Mouse (Mus musculus) forebrain, postnatal 0 days (tissue): ENCODE data around the gene Endou. TPM values are rescaled to one million over a fixed set of nuclear protein-coding genes. Genes with fewer than 3 reads are reported as not detected.
A peak's percentile ranks its signal among the peaks of the same experiment; 100 is the strongest.

Source experiments
- ATAC-seq: fragments of 200-750 bp; cut with Nextera tagmentation; 2 replicates; pipeline ENCODE4 v1.8.0; 2017; ENCODE audit warnings: mild to moderate bottlenecking, moderate library complexity
- DNase-seq: peaks from one replicate; pipeline ENCODE4 v3.0.0-alpha.2; 2015
- H3K27ac ChIP-seq: fragments of 300-500 bp; sonication (generic); 2 replicates; pipeline ENCODE4 v1.5.1; 2014; ENCODE audit warnings: low read depth, mild to moderate bottlenecking, antibody characterized with exemption, low read length, moderate library complexity, mixed read lengths
- H3K27me3 ChIP-seq: fragments of 300-500 bp; sonication (generic); 2 replicates; pipeline ENCODE4 v1.6.1; 2014; ENCODE audit warnings: mild to moderate bottlenecking, low read length, mixed read lengths; ENCODE audit not compliant: insufficient read depth
- H3K36me3 ChIP-seq: fragments of 300-500 bp; sonication (generic); 2 replicates; pipeline ENCODE4 v1.6.1; 2014; ENCODE audit warnings: mild to moderate bottlenecking, moderate library complexity; ENCODE audit not compliant: insufficient read depth
- H3K4me1 ChIP-seq: fragments of 300-500 bp; sonication (generic); 2 replicates; pipeline ENCODE4 v1.6.1; 2014; ENCODE audit warnings: antibody characterized with exemption; ENCODE audit not compliant: insufficient read depth
- H3K4me2 ChIP-seq: fragments of 300-500 bp; sonication (generic); 2 replicates; pipeline ENCODE4 v1.6.1; 2014; ENCODE audit warnings: low read depth, mild to moderate bottlenecking, moderate library complexity
- H3K4me3 ChIP-seq: fragments of 300-500 bp; sonication (generic); 2 replicates; pipeline ENCODE4 v1.5.1; 2014; ENCODE audit warnings: low read depth, low read length, mixed read lengths
- H3K9ac ChIP-seq: fragments of 300-500 bp; sonication (generic); 2 replicates; pipeline ENCODE4 v1.6.1; 2014; ENCODE audit warnings: mild to moderate bottlenecking
- H3K9me3 ChIP-seq: fragments of 300-500 bp; sonication (generic); 2 replicates; pipeline ENCODE4 v1.6.1; 2016; ENCODE audit warnings: low read length
- CTCF ChIP-seq: sonication (generic); IDR thresholded peaks from 2 replicates; pipeline ENCODE4 v1.5.1; 2016; ENCODE audit warnings: antibody characterized with exemption, control low read depth, low read depth
- WGBS: fragments of 180-500 bp; shearing (Covaris S2); extraction: QIAGEN DNeasy Blood & Tissue Kit; methylation state at CpG from one replicate; pipeline ENCODE4 v1.1.7; 2014; 5-methylcytosine and 5-hydroxymethylcytosine counted together
- polyA plus RNA-seq: library from polyadenylated mRNA; unstranded; fragments of >200 nt; fragmentation: Nextera tagmentation; extraction: Ambion mirVana; gene quantifications from 2 replicates; pipeline ENCODE4 v1.2.1, GENCODE M21; 2015
- total RNA-seq: library from RNA; depleted of rRNA; stranded (reverse); fragments of >200 nt; gene quantifications from 2 replicates; pipeline ENCODE4 v1.2.3, GENCODE M21; 2014

The Endou gene
- total and polyA plus RNA-seq, 2 experiments from 2014 or later = 0.14 to 0.34 TPM

GRCm38 (mm10) chr15:97765090-97765794 lies 34.1 kb upstream of the Endou start:
- TF ChIP-seq CTCF = no peak
- Histone ChIP-seq H3K27me3 (no peaks in the 10 kb centered on the region), H3K4me2 (peak overlapping the region; percentile 96), H3K36me3 (no peaks in the 10 kb centered on the region), H3K4me3 (0 out of 2 replicates have a peak overlapping the region, but pooled peaks have one; percentile 4), H3K27ac (no peak overlapping the region), H3K9ac (no peak overlapping the region), H3K4me1 (peaks cover 13% of the 10 kb centered on the region; the same call in 1 of the 2 replicates), H3K9me3 (no peaks in the 10 kb centered on the region)
- no peak for ATAC-seq
- DNase-seq = no peak
- 46% methylated on average over 12 of the region's 13 CpGs for WGBS

- no peak for TF ChIP-seq CTCF
- DNase-seq (no peak), ATAC-seq (no peak)
- Histone ChIP-seq H3K27ac (no peak overlapping the region), H3K4me3 (no peak overlapping the region), H3K36me3 (peaks cover 4% of the 10 kb centered on the region; the same call in 1 of the 2 replicates), H3K4me1 (peaks cover 13% of the 10 kb centered on the region; the same call in 1 of the 2 replicates), H3K9me3 (no peaks in the 10 kb centered on the region), H3K27me3 (no peaks in the 10 kb centered on the region), H3K9ac (no peak overlapping the region), H3K4me2 (no peak overlapping the region)
- 78% methylated on average over 2 of the region's 2 CpGs for WGBS
These were observed 33.4 kb upstream of the Endou start for GRCm38 (mm10) chr15:97764532-97764931.

- Histone ChIP-seq H3K9me3 (no peaks in the 10 kb centered on the region), H3K27me3 (no peaks in the 10 kb centered on the region), H3K4me1 (peaks cover 13% of the 10 kb centered on the region; the same call in 1 of the 2 replicates), H3K36me3 (peaks cover 8% of the 10 kb centered on the region), H3K27ac (no peak overlapping the region), H3K9ac (no peak overlapping the region), H3K4me2 (no peak overlapping the region), H3K4me3 (no peak overlapping the region)
- no peak for TF ChIP-seq CTCF
- DNase-seq = no peak
- no peak for ATAC-seq
- WGBS = 66% methylated on average over 9 of the region's 9 CpGs
These were observed 32.3 kb upstream of the Endou start for GRCm38 (mm10) chr15:97763256-97764049.

GRCm38 (mm10) chr15:97762733-97763132 lies 31.6 kb upstream of the Endou start:
- Histone ChIP-seq H3K27me3 (no peaks in the 10 kb centered on the region), H3K4me1 (peaks cover 7% of the 10 kb centered on the region; the same call in 1 of the 2 replicates), H3K4me2 (no peak overlapping the region), H3K27ac (no peak overlapping the region), H3K36me3 (peaks cover 8% of the 10 kb centered on the region), H3K9ac (no peak overlapping the region), H3K4me3 (no peak overlapping the region), H3K9me3 (no peaks in the 10 kb centered on the region)
- no peak for TF ChIP-seq CTCF
- ATAC-seq (no peak), DNase-seq (no peak)
- WGBS = 73% methylated on average over 9 of the region's 9 CpGs

GRCm38 (mm10) chr15:97761438-97761837 lies 30.3 kb upstream of the Endou start:
- Histone ChIP-seq H3K4me3 (no peak overlapping the region), H3K4me1 (0 out of 2 replicates have a peak, but pooled peaks cover 3% of the 10 kb centered on the region), H3K9ac (no peak overlapping the region), H3K27ac (no peak overlapping the region), H3K36me3 (peaks cover 8% of the 10 kb centered on the region), H3K27me3 (no peaks in the 10 kb centered on the region), H3K9me3 (no peaks in the 10 kb centered on the region), H3K4me2 (no peak overlapping the region)
- WGBS = 41% methylated on average over 13 of the region's 13 CpGs
- no peak for TF ChIP-seq CTCF
- ATAC-seq (no peak), DNase-seq (no peak)

- 47% methylated on average over 5 of the region's 5 CpGs for WGBS
- DNase-seq = no peak
- Histone ChIP-seq H3K27me3 (no peaks in the 10 kb centered on the region), H3K9me3 (no peaks in the 10 kb centered on the region), H3K4me2 (no peak overlapping the region), H3K9ac (no peak overlapping the region), H3K4me1 (no peaks in the 10 kb centered on the region), H3K4me3 (no peak overlapping the region), H3K36me3 (peaks cover 8% of the 10 kb centered on the region), H3K27ac (no peak overlapping the region)
- ATAC-seq = no peak
- TF ChIP-seq CTCF = no peak
These were observed 29.8 kb upstream of the Endou start for GRCm38 (mm10) chr15:97760952-97761351.

- no peak overlapping the region for H3K4me2 ChIP-seq
- no peak for ATAC-seq
- 83% methylated on average over 9 of the region's 9 CpGs for WGBS
These were observed 28.9 kb upstream of the Endou start for GRCm38 (mm10) chr15:97760006-97760405.

More at GRCm38 (mm10) chr15:97760006-97760405, 28.9 kb upstream of the Endou start:
- peaks cover 8% of the 10 kb centered on the region for H3K36me3 ChIP-seq
- no peak for DNase-seq
- no peaks in the 10 kb centered on the region for H3K27me3 ChIP-seq
- H3K27ac ChIP-seq = no peak overlapping the region
- no peak overlapping the region for H3K4me3 ChIP-seq
- H3K4me1 ChIP-seq = no peaks in the 10 kb centered on the region
- no peak for TF ChIP-seq CTCF
- no peaks in the 10 kb centered on the region for H3K9me3 ChIP-seq
- no peak overlapping the region for H3K9ac ChIP-seq
